In the genomic region with DNA sequence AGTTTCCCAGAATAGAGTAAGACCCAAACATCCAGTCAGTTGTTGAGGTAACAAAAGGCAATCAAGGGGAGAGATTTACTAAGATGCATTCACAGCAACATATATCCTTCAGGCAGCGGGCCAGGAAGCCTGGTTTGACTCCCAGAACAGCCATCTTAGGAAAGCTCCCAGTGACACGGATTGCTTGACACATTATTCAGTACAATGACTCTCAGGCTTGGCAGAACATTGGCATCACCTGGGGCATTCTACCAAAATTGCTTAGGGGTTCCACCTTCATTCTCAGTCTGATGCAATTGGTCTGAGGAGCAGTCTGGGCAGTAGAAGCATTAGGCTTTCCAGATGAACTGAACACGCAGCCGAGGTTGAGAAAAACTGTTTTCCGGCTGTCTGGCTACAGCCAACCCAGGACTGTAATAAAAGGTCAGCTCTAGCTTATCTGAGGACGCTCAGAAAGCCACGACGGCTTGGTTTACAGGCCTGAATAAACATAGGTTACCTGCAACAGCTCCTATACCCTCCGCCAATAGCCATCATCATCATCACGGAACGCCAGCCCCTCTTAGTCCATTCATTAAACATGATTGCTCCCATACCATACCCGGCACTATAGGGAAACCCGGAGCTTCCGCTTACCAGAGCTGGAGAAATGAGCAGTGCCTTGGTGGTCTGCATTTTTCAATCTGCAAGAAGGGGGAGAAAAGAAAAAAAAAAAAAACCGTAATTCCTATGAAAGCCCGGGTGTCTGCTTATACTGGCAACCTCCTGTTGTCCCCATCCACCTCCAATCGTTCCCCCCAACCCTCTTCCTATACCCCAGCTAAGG, we compare ENCODE assay signal across 8 mouse cellular contexts. TPM values are rescaled to one million over a fixed set of nuclear protein-coding genes. Genes with fewer than 3 reads are reported as not detected.
DNase-seq lines count a peak whose midpoint lies in the region; ATAC-seq and TF ChIP-seq lines count a peak whose summit lies in the region.

No protein-coding gene starts in this region.

- WGBS in lung, embryonic 16.5 days = 10% methylated on average over 17 of the region's 17 CpGs
- WGBS in cerebellum, adult 2 months = 4% methylated on average over 17 of the region's 17 CpGs
- WGBS in heart, embryonic 12.5 days = 14% methylated on average over 17 of the region's 17 CpGs
- 18% methylated on average over 17 of the region's 17 CpGs for WGBS in limb, embryonic 11.5 days
- 12% methylated on average over 17 of the region's 17 CpGs for WGBS in olfactory bulb, adult 2 months

- no peaks in the 10 kb centered on the region for H3K9me3 ChIP-seq in lung, embryonic 16.5 days (ENCODE audit: control insufficient read depth, low read length)
- H3K9me3 ChIP-seq in heart, embryonic 12.5 days (replicated peaks) = no peaks in the 10 kb centered on the region
- H3K9me3 ChIP-seq in limb, embryonic 11.5 days (ENCODE audit: control insufficient read depth, low read length) = no peaks in the 10 kb centered on the region

- no peak for DNase-seq in lung, postnatal 36 days
- DNase-seq in cerebellum, adult 2 months = peak; percentile 58 to 59
- peak; percentile 21 for DNase-seq in limb, embryonic 11.5 days (ENCODE audit: low spot score)
- DNase-seq in thymus, postnatal 36 days = no peak

- H3K27me3 ChIP-seq in lung, embryonic 16.5 days (ENCODE audit: control insufficient read depth, insufficient read depth, low read depth, low read length) = no peaks in the 10 kb centered on the region
- no peaks in the 10 kb centered on the region for H3K27me3 ChIP-seq in cerebellum, adult 2 months (ENCODE audit: control insufficient read depth, insufficient read depth, low read length)
- no peaks in the 10 kb centered on the region for H3K27me3 ChIP-seq in heart, embryonic 12.5 days (replicated peaks)
- no peaks in the 10 kb centered on the region for H3K27me3 ChIP-seq in limb, embryonic 11.5 days (ENCODE audit: control insufficient read depth, insufficient read depth, low read length)

- peak overlapping the region; percentile 87 for H3K9ac ChIP-seq in lung, embryonic 16.5 days (ENCODE audit: low read length)
- peak overlapping the region; percentile 89 for H3K9ac ChIP-seq in heart, embryonic 12.5 days
- peak overlapping the region; percentile 66 for H3K9ac ChIP-seq in limb, embryonic 11.5 days (ENCODE audit: low read length)

- H3K4me3 ChIP-seq in lung, embryonic 16.5 days (ENCODE audit: low read length) = peak overlapping the region; percentile 74
- H3K4me3 ChIP-seq in cerebellum, adult 2 months (replicated peaks; ENCODE audit: insufficient read depth, low read depth, low read length) = peak overlapping the region; percentile 80
- peak overlapping the region; percentile 79 for H3K4me3 ChIP-seq in heart, embryonic 12.5 days
- peak overlapping the region; percentile 74 for H3K4me3 ChIP-seq in limb, embryonic 11.5 days (ENCODE audit: low read depth, low read length)
- peak overlapping the region; percentile 67 for H3K4me3 ChIP-seq in olfactory bulb, adult 2 months (ENCODE audit: insufficient read depth, low read depth, low read length)

- peak overlapping the region; percentile 66 for H3K27ac ChIP-seq in lung, embryonic 16.5 days (ENCODE audit: low read length)
- H3K27ac ChIP-seq in cerebellum, adult 2 months (ENCODE audit: insufficient read depth, low read length) = peak overlapping the region; percentile 89
- peak overlapping the region; percentile 86 for H3K27ac ChIP-seq in heart, embryonic 12.5 days (ENCODE audit: poor library complexity, severe bottlenecking)
- H3K27ac ChIP-seq in limb, embryonic 11.5 days (replicated peaks; ENCODE audit: low read depth, low read length) = no peak overlapping the region
- H3K27ac ChIP-seq in olfactory bulb, adult 2 months (ENCODE audit: insufficient read depth, low read depth, low read length) = peak overlapping the region; percentile 53; the same call in 1 of the 2 replicates

- peaks cover 13% of the 10 kb centered on the region for H3K4me1 ChIP-seq in lung, embryonic 16.5 days (replicated peaks; ENCODE audit: control insufficient read depth, insufficient read depth, low read length)
- H3K4me1 ChIP-seq in cerebellum, adult 2 months (ENCODE audit: control insufficient read depth, insufficient read depth, low read length) = peaks cover 2% of the 10 kb centered on the region; the same call in 1 of the 2 replicates
- H3K4me1 ChIP-seq in heart, embryonic 12.5 days (replicated peaks) = peaks cover 25% of the 10 kb centered on the region
- 0 out of 2 replicates have a peak, but pooled peaks cover 4% of the 10 kb centered on the region for H3K4me1 ChIP-seq in limb, embryonic 11.5 days (ENCODE audit: control insufficient read depth, insufficient read depth, low read length)
- peaks cover 12% of the 10 kb centered on the region for H3K4me1 ChIP-seq in olfactory bulb, adult 2 months (ENCODE audit: control insufficient read depth, insufficient read depth, low read length)

- H3K4me2 ChIP-seq in lung, embryonic 16.5 days (ENCODE audit: low read depth, low read length) = peak overlapping the region; percentile 86
- H3K4me2 ChIP-seq in heart, embryonic 12.5 days = peak overlapping the region; percentile 90
- H3K4me2 ChIP-seq in limb, embryonic 11.5 days (ENCODE audit: low read depth, severe bottlenecking) = peak overlapping the region; percentile 78

- TF ChIP-seq POLR2A in cerebellum, adult 2 months (IDR thresholded peaks at IDR 0.05; ENCODE audit: borderline replicate concordance, insufficient read depth, low read length) = no peak
- TF ChIP-seq POLR2A in olfactory bulb, adult 2 months (IDR thresholded peaks at IDR 0.05; ENCODE audit: insufficient read depth, low read depth, low read length) = no peak

- H3K36me3 ChIP-seq in lung, embryonic 16.5 days (ENCODE audit: control insufficient read depth, insufficient read depth, low read length) = peaks cover 15% of the 10 kb centered on the region
- peaks cover 33% of the 10 kb centered on the region for H3K36me3 ChIP-seq in heart, embryonic 12.5 days
- no peaks in the 10 kb centered on the region; the same call in 1 of the 2 replicates for H3K36me3 ChIP-seq in limb, embryonic 11.5 days (ENCODE audit: control insufficient read depth, insufficient read depth, low read length)

- ATAC-seq in lung, embryonic 16.5 days (ENCODE audit: low read depth) = no peak
- no peak for ATAC-seq in heart, embryonic 12.5 days (ENCODE audit: insufficient number of reproducible peaks, low FRiP score)
- no peak for ATAC-seq in limb, embryonic 11.5 days (ENCODE audit: insufficient number of reproducible peaks, low FRiP score, low TSS enrichment, low read depth)
- ATAC-seq in inflammation-experienced regulatory T-cells, adult 6 months = no peak

- TF ChIP-seq CTCF in cerebellum, adult 2 months (IDR thresholded peaks at IDR 0.05; ENCODE audit: borderline replicate concordance, insufficient read depth, low read depth, low read length) = no peak
- no peak for TF ChIP-seq CTCF in olfactory bulb, adult 2 months (IDR thresholded peaks at IDR 0.05; ENCODE audit: insufficient read depth, low read depth, low read length)

RNA-seq across cellular contexts. Expression of a gene that starts 0.9 kb away (rescaled TPM):
- 464 and 478 TPM in 2 replicates for polyA plus RNA-seq in lung, embryonic 16.5 days (2015; fragmentation: Nextera tagmentation; extraction: Ambion mirVana)
- polyA plus RNA-seq in cerebellum, adult 2 months (2012; rRNA removed) = 696 and 758 TPM in 2 replicates
- 1,401 and 1,405 TPM in 2 replicates for polyA plus RNA-seq in heart, embryonic 12.5 days (2016; fragmentation: Nextera tagmentation; extraction: Ambion mirVana)
- 530 and 535 TPM in 2 replicates for polyA plus RNA-seq in limb, embryonic 11.5 days (2014; fragmentation: Nextera tagmentation; extraction: Ambion mirVana)
- not detected in 2 replicates for polyA plus RNA-seq in olfactory bulb, adult 2 months (2012; ENCODE audit: insufficient read depth, insufficient read length, low replicate concordance, missing spikeins)
- 100 to 1,000 TPM; 336 to 391 (median 363) TPM for polyA plus RNA-seq in inflammation-experienced regulatory T-cells, adult 6 months (2017; shearing (Covaris generic))

RNA-seq across cellular contexts. Expression of a gene that starts 9.4 kb away (rescaled TPM):
- 36.7 and 38.4 TPM in 2 replicates for polyA plus RNA-seq in lung, embryonic 16.5 days (2015; fragmentation: Nextera tagmentation; extraction: Ambion mirVana)
- polyA plus RNA-seq in cerebellum, adult 2 months (2012; rRNA removed) = 56.0 and 56.8 TPM in 2 replicates
- polyA plus RNA-seq in heart, embryonic 12.5 days (2016; fragmentation: Nextera tagmentation; extraction: Ambion mirVana) = 42.5 and 43.5 TPM in 2 replicates
- polyA plus RNA-seq in limb, embryonic 11.5 days (2014; fragmentation: Nextera tagmentation; extraction: Ambion mirVana) = 31.1 and 35.4 TPM in 2 replicates
- polyA plus RNA-seq in olfactory bulb, adult 2 months (2012; ENCODE audit: insufficient read depth, insufficient read length, low replicate concordance, missing spikeins) = not detected in 2 replicates
- polyA plus RNA-seq in inflammation-experienced regulatory T-cells, adult 6 months (2017; shearing (Covaris generic)) = 10 to 100 TPM in 2 of 3 experiments, 1 to 10 TPM in 1; 9.6 to 13.1 (median 10.4) TPM

RNA-seq across cellular contexts. Expression of a gene that starts 37.2 kb away (rescaled TPM):
- 0.41 and 1.3 TPM in 2 replicates for polyA plus RNA-seq in lung, embryonic 16.5 days (2015; fragmentation: Nextera tagmentation; extraction: Ambion mirVana)
- polyA plus RNA-seq in cerebellum, adult 2 months (2012; rRNA removed) = 0.08 TPM in 1 of 2 replicates, not detected in the other
- polyA plus RNA-seq in heart, embryonic 12.5 days (2016; fragmentation: Nextera tagmentation; extraction: Ambion mirVana) = not detected in 2 replicates
- polyA plus RNA-seq in limb, embryonic 11.5 days (2014; fragmentation: Nextera tagmentation; extraction: Ambion mirVana) = not detected in 2 replicates
- not detected in 2 replicates for polyA plus RNA-seq in olfactory bulb, adult 2 months (2012; ENCODE audit: insufficient read depth, insufficient read length, low replicate concordance, missing spikeins)
- polyA plus RNA-seq in inflammation-experienced regulatory T-cells, adult 6 months (2017; shearing (Covaris generic)) = not detected

RNA-seq across cellular contexts. Expression of a gene that starts 39.9 kb away (rescaled TPM):
- 84.3 and 92.0 TPM in 2 replicates for polyA plus RNA-seq in lung, embryonic 16.5 days (2015; fragmentation: Nextera tagmentation; extraction: Ambion mirVana)
- 75.0 and 83.5 TPM in 2 replicates for polyA plus RNA-seq in cerebellum, adult 2 months (2012; rRNA removed)
- 76.0 and 78.9 TPM in 2 replicates for polyA plus RNA-seq in heart, embryonic 12.5 days (2016; fragmentation: Nextera tagmentation; extraction: Ambion mirVana)
- polyA plus RNA-seq in limb, embryonic 11.5 days (2014; fragmentation: Nextera tagmentation; extraction: Ambion mirVana) = 38.3 and 39.1 TPM in 2 replicates
- polyA plus RNA-seq in olfactory bulb, adult 2 months (2012; ENCODE audit: insufficient read depth, insufficient read length, low replicate concordance, missing spikeins) = not detected in 2 replicates
- 10 to 100 TPM; 37.7 to 51.2 (median 42.6) TPM for polyA plus RNA-seq in inflammation-experienced regulatory T-cells, adult 6 months (2017; shearing (Covaris generic))

RNA-seq across cellular contexts. Expression of a gene that starts 50.2 kb away (rescaled TPM):
- polyA plus RNA-seq in lung, embryonic 16.5 days (2015; fragmentation: Nextera tagmentation; extraction: Ambion mirVana) = not detected in 2 replicates
- polyA plus RNA-seq in cerebellum, adult 2 months (2012; rRNA removed) = not detected in 2 replicates
- polyA plus RNA-seq in heart, embryonic 12.5 days (2016; fragmentation: Nextera tagmentation; extraction: Ambion mirVana) = not detected in 2 replicates
- not detected in 2 replicates for polyA plus RNA-seq in limb, embryonic 11.5 days (2014; fragmentation: Nextera tagmentation; extraction: Ambion mirVana)
- not detected in 2 replicates for polyA plus RNA-seq in olfactory bulb, adult 2 months (2012; ENCODE audit: insufficient read depth, insufficient read length, low replicate concordance, missing spikeins)
- polyA plus RNA-seq in inflammation-experienced regulatory T-cells, adult 6 months (2017; shearing (Covaris generic)) = not detected

Comparison
In these comparisons a context has a peak if more than half of its experiments do, and no peak if none do; other contexts are left out.
1. DNase-seq: peak in cerebellum, adult 2 months (2 of 2) and limb, embryonic 11.5 days (single experiment); none in lung, postnatal 36 days (single experiment) and thymus, postnatal 36 days (0 of 2).
2. Peak in every context shown above with its lines, with median percentiles within 50 percentile points of each other: H3K4me2 ChIP-seq, H3K4me3 ChIP-seq and H3K9ac ChIP-seq.